Mouse (Mus musculus) MEL (cell line): ENCODE measurements around the gene Gm42715.

Experiments used
- CHD2 ChIP-seq: IDR thresholded peaks from 2 replicates; pipeline ENCODE4 v1.6.1; 2011; ENCODE audit warnings: low read length, improper control_type of control experiment
- EP300 ChIP-seq, 2 experiments: IDR thresholded peaks; 2 replicates each; pipeline ENCODE4 v1.6.1; 2011; ENCODE audit warnings: improper control_type of control experiment in 2 of 2, low read length in 2 of 2, low read depth in 1 of 2, mild to moderate bottlenecking in 1 of 2
- ETS1 ChIP-seq: IDR thresholded peaks from 2 replicates; pipeline ENCODE4 v1.6.1; 2012; ENCODE audit warnings: low read depth, mild to moderate bottlenecking, inconsistent platforms, low read length, improper control_type of control experiment, moderate library complexity
- MAX ChIP-seq: IDR thresholded peaks from 2 replicates; pipeline ENCODE4 v1.6.1; 2011; ENCODE audit warnings: low read length, improper control_type of control experiment
- POLR2A ChIP-seq, 2 experiments: IDR thresholded peaks; 2 replicates each; pipeline ENCODE4 v1.6.1; 2011 to 2012; ENCODE audit warnings: low read length in 2 of 2, mild to moderate bottlenecking in 2 of 2, control low read depth in 1 of 2, improper control_type of control experiment in 1 of 2, low read depth in 1 of 2, moderate library complexity in 1 of 2; ENCODE audit not compliant: control insufficient read depth in 1 of 2, insufficient read depth in 1 of 2, poor library complexity in 1 of 2
- ZNF384 ChIP-seq: IDR thresholded peaks from 2 replicates; pipeline ENCODE4 v1.6.1; 2012; ENCODE audit warnings: low read depth, mild to moderate bottlenecking, inconsistent platforms, low read length, improper control_type of control experiment

- no peak for TF ChIP-seq ZNF384
- TF ChIP-seq EP300 (IDR thresholded peaks at IDR 0.05; ENCODE audit: low read depth in 1 of 2, low read length in 2 of 2): no peak
- TF ChIP-seq ETS1: no peak
- no peak for TF ChIP-seq MAX
- no peak for TF ChIP-seq POLR2A (IDR thresholded peaks at IDR 0.05; ENCODE audit: control insufficient read depth in 1 of 2, insufficient read depth in 1 of 2, low read depth in 1 of 2, low read length in 2 of 2, poor library complexity in 1 of 2)
- no peak for TF ChIP-seq CHD2
These were observed 54.2 kb downstream of the Gm42715 start for GRCm38 (mm10) chr7:127573503-127574008.
